Mouse (Mus musculus) intestine, embryonic 14.5 days (tissue): ENCODE results near the gene Hs1bp3. TPM values are rescaled to one million over a fixed set of nuclear protein-coding genes. Genes with fewer than 3 reads are reported as not detected.
A peak's percentile ranks its signal among the peaks of the same experiment; 100 is the strongest.

Experiments used
- ATAC-seq: fragments of 200-750 bp; cut with Nextera tagmentation; replicated peaks from 2 replicates; pipeline ENCODE4 v1.8.0; 2017; ENCODE audit warnings: low read depth, moderate number of reproducible peaks, moderate TSS enrichment, moderate library complexity; ENCODE audit not compliant: low FRiP score, low TSS enrichment
- DNase-seq: peaks from one replicate; pipeline ENCODE4 v3.0.0-alpha.2; 2018; ENCODE audit warnings: low spot score
- H3K27ac ChIP-seq: fragments of 300-500 bp; sonication (generic); 2 replicates; pipeline ENCODE4 v1.5.1; 2014; ENCODE audit warnings: low read depth, mild to moderate bottlenecking, control low read depth
- H3K27me3 ChIP-seq: fragments of 300-500 bp; sonication (generic); replicated peaks from 2 replicates; pipeline ENCODE4 v1.6.1; 2014; ENCODE audit warnings: low read length, control low read depth; ENCODE audit not compliant: control insufficient read depth, insufficient read depth
- H3K36me3 ChIP-seq: fragments of 300-500 bp; sonication (generic); 2 replicates; pipeline ENCODE4 v1.6.1; 2014; ENCODE audit warnings: low read length, control low read depth; ENCODE audit not compliant: control insufficient read depth, insufficient read depth
- H3K4me1 ChIP-seq: fragments of 300-500 bp; sonication (generic); replicated peaks from 2 replicates; pipeline ENCODE4 v1.6.1; 2014; ENCODE audit warnings: low read length, control low read depth, mixed read lengths; ENCODE audit not compliant: control insufficient read depth, insufficient read depth
- H3K4me2 ChIP-seq: fragments of 300-500 bp; sonication (generic); 2 replicates; pipeline ENCODE4 v1.6.1; 2014; ENCODE audit warnings: low read length
- H3K4me3 ChIP-seq: fragments of 300-500 bp; sonication (generic); 2 replicates; pipeline ENCODE4 v1.5.1; 2014; ENCODE audit warnings: low read depth, low read length, control low read depth, mixed read lengths
- H3K9ac ChIP-seq: fragments of 300-500 bp; sonication (generic); 2 replicates; pipeline ENCODE4 v1.6.1; 2014; ENCODE audit warnings: mild to moderate bottlenecking, low read length
- H3K9me3 ChIP-seq: fragments of 300-500 bp; sonication (generic); 2 replicates; pipeline ENCODE4 v1.6.1; 2016; ENCODE audit warnings: low read length, control low read depth; ENCODE audit not compliant: control insufficient read depth
- WGBS: fragments of 180-500 bp; shearing (Covaris S2); extraction: QIAGEN DNeasy Blood & Tissue Kit; methylation state at CpG from one replicate; pipeline ENCODE4 v1.1.7; 2014; 5-methylcytosine and 5-hydroxymethylcytosine counted together
- polyA plus RNA-seq: library from polyadenylated mRNA; unstranded; fragments of >200 nt; fragmentation: Nextera tagmentation; extraction: Ambion mirVana; gene quantifications from 2 replicates; pipeline ENCODE4 v1.2.1, GENCODE M21; 2014

The Hs1bp3 gene
- polyA plus RNA-seq, 1 experiment from 2014 or later: 15.4 TPM

- no peaks in the 10 kb centered on the region for H3K9me3 ChIP-seq
- peaks cover 18% of the 10 kb centered on the region for H3K36me3 ChIP-seq
- no peak overlapping the region for H3K9ac ChIP-seq
- H3K27me3 ChIP-seq: no peaks in the 10 kb centered on the region
- ATAC-seq: no peak
- H3K4me1 ChIP-seq: peaks cover 18% of the 10 kb centered on the region
- no peak overlapping the region for H3K4me3 ChIP-seq
- DNase-seq: no peak
- 57% methylated on average over 9 of the region's 9 CpGs for WGBS
- no peak overlapping the region for H3K4me2 ChIP-seq
- peak overlapping the region; percentile 27; the same call in 1 of the 2 replicates for H3K27ac ChIP-seq
These were observed 31.7 kb downstream of the Hs1bp3 start for GRCm38 (mm10) chr12:8344897-8345296.

- Histone ChIP-seq H3K4me3 (no peak overlapping the region), H3K4me2 (no peak overlapping the region), H3K9ac (no peak overlapping the region), H3K36me3 (peaks cover 18% of the 10 kb centered on the region), H3K9me3 (no peaks in the 10 kb centered on the region), H3K27me3 (no peaks in the 10 kb centered on the region), H3K27ac (no peak overlapping the region), H3K4me1 (peaks cover 15% of the 10 kb centered on the region)
- 98% methylated on average over 5 of the region's 5 CpGs for WGBS
- DNase-seq (no peak), ATAC-seq (no peak)
These were observed 32.3 kb downstream of the Hs1bp3 start for GRCm38 (mm10) chr12:8345539-8345938.

- H3K4me1 ChIP-seq: peaks cover 15% of the 10 kb centered on the region
- no peak overlapping the region for H3K4me3 ChIP-seq
- H3K36me3 ChIP-seq: 0 out of 2 replicates have a peak, but pooled peaks cover 2% of the 10 kb centered on the region
- no peak for DNase-seq
- H3K9ac ChIP-seq: no peak overlapping the region
- ATAC-seq: no peak
- H3K4me2 ChIP-seq: no peak overlapping the region
- no peaks in the 10 kb centered on the region for H3K27me3 ChIP-seq
- H3K9me3 ChIP-seq: no peaks in the 10 kb centered on the region
- WGBS: 79% methylated on average over 8 of the region's 8 CpGs
- H3K27ac ChIP-seq: no peak overlapping the region
These were observed 34.7 kb downstream of the Hs1bp3 start for GRCm38 (mm10) chr12:8347746-8348462.

GRCm38 (mm10) chr12:8348733-8349513 lies 35.7 kb downstream of the Hs1bp3 start:
- Histone ChIP-seq H3K36me3 (no peaks in the 10 kb centered on the region), H3K4me1 (peaks cover 15% of the 10 kb centered on the region), H3K4me2 (no peak overlapping the region), H3K9me3 (no peaks in the 10 kb centered on the region), H3K27me3 (no peaks in the 10 kb centered on the region), H3K4me3 (no peak overlapping the region), H3K9ac (no peak overlapping the region), H3K27ac (peak overlapping the region; percentile 17; the same call in 1 of the 2 replicates)
- DNase-seq (no peak), ATAC-seq (no peak)
- 54% methylated on average over 9 of the region's 9 CpGs for WGBS

GRCm38 (mm10) chr12:8351025-8351903 lies 38.0 kb downstream of the Hs1bp3 start:
- H3K4me1 ChIP-seq: peaks cover 10% of the 10 kb centered on the region
- no peak overlapping the region for H3K4me3 ChIP-seq
- ATAC-seq (no peak), DNase-seq (no peak)
- 0 out of 2 replicates have a peak overlapping the region, but pooled peaks have one; percentile 3 for H3K27ac ChIP-seq
- no peaks in the 10 kb centered on the region for H3K9me3 ChIP-seq
- H3K9ac ChIP-seq: no peak overlapping the region
- 28% methylated on average over 4 of the region's 4 CpGs for WGBS
- no peak overlapping the region for H3K4me2 ChIP-seq
- no peaks in the 10 kb centered on the region for H3K36me3 ChIP-seq
- no peaks in the 10 kb centered on the region for H3K27me3 ChIP-seq

GRCm38 (mm10) chr12:8353071-8353470 lies 39.8 kb downstream of the Hs1bp3 start:
- 70% methylated on average over 4 of the region's 4 CpGs for WGBS
- no peaks in the 10 kb centered on the region for H3K27me3 ChIP-seq
- H3K4me1 ChIP-seq: peaks cover 20% of the 10 kb centered on the region
- ATAC-seq (no peak), DNase-seq (no peak)
- H3K9ac ChIP-seq: no peak overlapping the region
- H3K36me3 ChIP-seq: no peaks in the 10 kb centered on the region
- no peak overlapping the region for H3K4me3 ChIP-seq
- H3K27ac ChIP-seq: no peak overlapping the region
- H3K4me2 ChIP-seq: no peak overlapping the region
- H3K9me3 ChIP-seq: no peaks in the 10 kb centered on the region

GRCm38 (mm10) chr12:8354187-8354586 lies 41.0 kb downstream of the Hs1bp3 start:
- Histone ChIP-seq H3K9me3 (no peaks in the 10 kb centered on the region), H3K4me2 (no peak overlapping the region), H3K36me3 (no peaks in the 10 kb centered on the region), H3K27ac (no peak overlapping the region), H3K9ac (no peak overlapping the region), H3K27me3 (no peaks in the 10 kb centered on the region), H3K4me3 (no peak overlapping the region), H3K4me1 (peaks cover 21% of the 10 kb centered on the region)
- DNase-seq (no peak), ATAC-seq (no peak)
- 59% methylated on average over 1 of the region's 1 CpGs for WGBS

GRCm38 (mm10) chr12:8355011-8355410 lies 41.8 kb downstream of the Hs1bp3 start:
- Histone ChIP-seq H3K27ac (no peak overlapping the region), H3K9me3 (no peaks in the 10 kb centered on the region), H3K27me3 (no peaks in the 10 kb centered on the region), H3K4me2 (no peak overlapping the region), H3K36me3 (no peaks in the 10 kb centered on the region), H3K9ac (no peak overlapping the region), H3K4me3 (no peak overlapping the region), H3K4me1 (peaks cover 17% of the 10 kb centered on the region)
- ATAC-seq: no peak
- DNase-seq: no peak
- 96% methylated on average over 4 of the region's 4 CpGs for WGBS
